Mouse (Mus musculus) retina, postnatal 1 day (tissue): ENCODE measurements at regions not wholly inside any gene's neighbourhood (a gene's known extent, or its start where the extent isn't known, plus 50 kb on each side); places are given as distances from the start of the nearest gene placed in this dataset.
"Not testable (repeated sequence)": the region's sequence is repeated elsewhere in the genome, so short reads cannot be mapped to it uniquely, and the experiment has no call there.

ENCODE experiments used
- DNase-seq: peaks from one replicate; pipeline ENCODE4 v3.0.0-alpha.2; 2012

DNA sequence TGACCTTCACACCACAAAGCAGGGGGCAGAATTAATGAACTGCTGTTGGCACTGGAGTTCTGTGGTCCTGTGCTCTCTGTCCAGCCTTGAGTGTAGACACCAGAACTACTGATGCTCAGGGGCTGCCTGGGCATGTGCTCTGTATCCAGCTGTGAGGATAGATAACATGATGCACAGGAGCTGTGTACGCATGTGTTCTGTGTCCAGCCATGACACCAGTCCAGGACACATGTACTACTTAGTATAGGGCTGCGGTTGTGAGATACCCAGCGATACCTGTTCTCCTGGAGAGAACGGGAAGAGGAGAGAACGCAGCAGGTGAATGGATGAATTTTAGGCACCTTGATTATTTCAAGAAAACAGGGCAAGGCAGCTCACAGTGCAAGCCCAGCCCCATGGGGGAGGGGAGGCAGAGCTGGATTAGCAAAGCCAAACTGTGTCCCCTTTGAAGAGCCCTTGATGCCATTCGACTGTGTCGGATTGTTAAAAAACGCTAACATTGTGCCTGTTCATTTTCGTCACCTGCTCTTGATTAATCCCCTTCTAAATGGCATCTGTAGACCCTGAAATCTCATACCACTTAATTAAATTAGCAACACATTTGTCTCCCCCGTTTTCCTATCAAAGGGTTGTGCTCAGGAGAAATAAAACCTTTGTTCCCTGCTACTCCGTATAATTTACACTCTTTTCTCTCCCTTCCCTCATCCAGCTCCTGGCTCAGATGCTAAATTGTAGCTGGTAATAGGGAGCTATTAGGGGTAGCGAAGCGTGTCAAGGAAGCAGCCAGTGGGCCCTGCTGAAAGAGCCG is 218.8 kb upstream of the Irx4 start:
- DNase-seq = peak; percentile 47

DNA sequence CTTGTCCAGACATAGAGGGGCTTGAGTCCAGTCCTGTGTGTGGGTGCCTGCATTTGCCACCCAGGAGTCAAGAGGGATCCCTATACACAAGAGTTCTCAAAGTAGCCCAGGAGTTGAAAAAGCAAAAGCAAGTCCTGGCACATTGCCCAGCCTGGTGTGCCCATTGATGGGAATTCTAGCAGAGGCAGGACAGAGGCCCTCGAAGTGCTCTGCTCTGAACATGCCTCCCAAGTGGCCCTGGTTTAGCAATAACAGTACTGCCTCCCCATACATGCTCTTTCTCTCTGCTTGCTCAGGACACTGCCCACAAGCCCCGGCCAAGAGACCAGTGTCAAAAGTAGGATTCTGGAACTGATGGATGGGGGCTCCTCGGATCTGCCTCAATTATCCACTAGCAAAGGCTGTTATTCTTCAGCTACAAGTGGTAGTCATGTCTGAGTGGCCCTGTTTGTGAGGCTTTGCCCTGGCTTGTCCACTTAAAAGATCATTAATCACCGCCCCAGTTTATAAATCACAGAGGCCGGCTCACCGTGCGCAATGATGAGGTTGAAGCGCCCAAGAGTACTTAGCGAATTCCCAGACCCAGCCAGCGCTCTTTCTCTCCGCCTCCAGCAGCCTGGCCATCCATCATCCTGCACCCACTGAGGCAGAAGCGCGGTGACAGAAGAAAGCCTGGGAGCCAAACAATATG is 190.3 kb upstream of the Irx4 start:
- peak; percentile 42 for DNase-seq

DNA sequence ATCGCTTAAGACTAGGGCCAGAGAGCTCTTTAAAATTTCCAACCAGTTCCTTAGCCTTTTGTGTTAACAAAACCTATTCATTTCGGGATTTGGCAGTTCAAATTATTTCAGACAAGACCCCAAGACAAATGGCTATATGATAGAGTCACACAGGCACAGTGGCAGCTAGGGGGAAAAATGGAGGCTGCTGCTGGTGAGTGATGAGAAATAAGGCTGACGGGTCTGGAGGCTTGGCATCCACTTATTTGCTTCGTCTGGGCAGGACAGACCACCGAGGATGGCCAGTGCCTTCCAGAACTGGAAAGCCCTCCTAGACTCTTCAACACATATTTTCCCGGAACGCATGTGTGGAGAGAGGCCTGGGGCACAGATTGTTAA is 189.8 kb upstream of the Irx4 start:
- peak; percentile 2 for DNase-seq

DNA sequence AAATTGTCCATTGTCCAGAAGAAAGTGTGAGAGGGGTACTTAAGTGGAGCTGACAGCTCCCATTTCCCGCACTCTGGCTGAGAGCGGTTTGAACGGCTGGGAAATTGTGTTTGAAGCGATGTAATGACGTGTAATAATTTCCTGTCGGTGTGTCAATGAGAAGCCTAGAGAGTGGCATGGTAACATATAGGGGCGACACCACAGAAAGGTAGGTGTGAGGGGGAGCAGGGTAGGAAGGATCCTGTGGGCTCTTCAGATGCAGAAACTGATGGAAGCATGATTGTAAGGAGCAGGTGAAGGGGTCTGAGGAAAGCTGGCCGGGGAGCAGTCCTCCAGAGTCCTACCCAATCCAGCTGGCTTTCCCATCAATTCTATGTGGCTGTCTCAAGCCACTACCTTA is 189.2 kb upstream of the Irx4 start:
- peak; percentile 13 for DNase-seq

DNA sequence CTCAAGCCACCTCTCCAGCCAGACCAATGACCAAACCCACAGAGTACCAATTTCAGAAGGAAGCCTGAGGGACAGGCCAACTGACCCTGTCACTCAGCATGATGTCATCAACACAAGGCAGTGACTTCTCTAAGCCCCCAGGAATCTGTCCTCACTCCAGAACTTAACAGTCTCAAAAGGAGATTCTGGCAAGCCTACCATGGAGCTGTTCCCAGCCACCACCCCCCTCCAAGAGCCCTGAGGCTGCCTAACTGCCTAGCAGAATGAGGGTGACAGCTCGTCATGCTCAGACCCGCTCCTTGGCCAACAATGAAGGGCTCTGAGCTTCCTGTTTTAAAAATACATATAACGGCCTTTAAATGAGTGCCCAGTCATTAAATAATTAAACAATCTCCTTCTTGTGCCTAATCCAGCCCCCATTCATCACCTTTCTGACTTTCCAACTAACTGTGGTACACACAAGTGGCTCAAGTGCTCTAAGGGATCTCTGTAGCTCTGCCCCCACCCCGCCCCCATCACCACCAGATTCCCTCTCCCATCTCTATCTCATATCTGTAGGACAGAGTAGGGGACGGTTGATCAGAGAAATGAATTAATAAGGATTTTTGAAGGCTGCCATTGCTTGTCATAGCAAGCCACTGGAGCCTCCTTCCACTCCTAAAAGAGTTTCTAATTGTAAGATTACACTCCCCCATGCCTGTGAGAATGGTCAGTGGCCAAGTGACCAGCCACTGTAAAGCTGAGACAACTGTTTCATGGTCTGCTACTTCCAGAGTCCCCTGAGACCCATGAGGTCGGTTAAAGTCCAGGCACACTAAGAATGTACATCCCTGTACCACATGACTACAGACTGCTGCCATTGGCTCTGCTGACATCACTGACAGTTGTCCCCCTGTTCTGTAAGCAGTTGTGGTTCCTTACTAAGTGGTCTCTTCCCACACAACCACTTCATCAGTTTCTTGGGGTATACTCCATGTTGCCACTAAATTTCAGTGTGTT is 188.1 kb upstream of the Irx4 start:
- peak; percentile 23 for DNase-seq

DNA sequence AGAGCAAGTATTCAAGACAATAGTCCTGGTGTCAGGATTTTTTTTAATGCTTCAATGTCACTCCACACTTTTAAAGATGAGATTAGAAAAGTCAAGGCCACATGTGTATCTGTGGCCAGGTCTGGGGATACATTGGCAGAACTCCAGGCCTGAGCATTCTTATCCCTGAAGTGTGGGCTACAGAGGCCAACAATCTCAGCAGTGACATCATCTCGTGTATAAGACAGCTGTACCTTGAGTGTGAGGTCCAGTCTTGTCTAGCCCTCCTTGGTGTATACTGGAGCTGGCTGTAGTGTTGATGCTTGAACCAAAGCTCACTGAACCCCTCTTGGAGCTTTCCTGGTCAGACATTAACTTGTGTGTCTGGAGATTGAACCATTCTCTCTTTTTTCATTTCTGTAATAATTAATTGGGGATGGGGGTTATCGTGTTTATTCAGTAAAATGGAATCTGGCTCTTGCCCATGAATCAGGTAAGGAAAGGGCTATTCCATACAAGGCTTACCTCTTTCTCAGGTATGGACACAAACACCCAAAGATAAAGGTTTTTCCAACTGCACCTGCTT is 182.3 kb upstream of the Irx4 start:
- no peak for DNase-seq

DNA sequence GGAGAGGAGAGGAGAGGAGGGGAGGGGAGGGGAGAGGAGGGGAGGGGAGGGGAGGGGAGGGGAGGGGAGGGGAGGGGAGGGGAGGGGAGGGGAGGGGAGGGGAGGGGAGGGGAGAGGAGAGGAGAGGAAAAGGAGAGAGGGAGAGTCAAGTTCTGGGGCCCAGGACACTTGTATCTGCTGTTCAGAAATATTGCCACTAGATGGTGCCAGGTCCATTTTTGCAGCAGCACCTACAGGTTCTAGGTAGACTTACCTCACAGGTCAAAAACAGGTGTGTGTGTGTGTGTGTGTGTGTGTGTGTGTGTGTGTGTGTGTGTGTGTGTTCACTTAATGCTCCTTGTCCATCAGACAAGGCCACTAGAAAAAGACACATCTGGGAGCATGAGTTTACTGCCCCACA is 172.5 kb upstream of the Irx4 start:
- not testable (repeated sequence) for DNase-seq

DNA sequence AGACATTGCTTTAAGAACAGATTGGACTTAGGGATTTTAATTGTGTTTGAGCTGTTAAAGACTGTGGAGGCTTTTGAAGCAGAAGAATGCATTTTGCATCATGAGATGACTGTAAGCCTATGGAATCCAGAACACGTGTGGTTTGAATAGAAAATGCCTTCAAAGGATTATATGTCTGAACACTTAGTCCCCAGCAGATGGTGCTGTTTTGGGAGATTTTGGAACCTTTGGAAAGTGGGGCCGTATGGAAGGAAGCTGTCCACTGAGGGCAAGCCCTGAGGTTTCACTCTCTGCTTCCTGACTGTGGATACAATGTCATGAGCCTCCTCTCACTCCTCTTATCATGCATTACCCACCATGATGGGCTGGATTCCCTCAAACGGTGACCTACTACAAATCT is 168.4 kb upstream of the Irx4 start:
- peak; percentile 9 for DNase-seq

DNA sequence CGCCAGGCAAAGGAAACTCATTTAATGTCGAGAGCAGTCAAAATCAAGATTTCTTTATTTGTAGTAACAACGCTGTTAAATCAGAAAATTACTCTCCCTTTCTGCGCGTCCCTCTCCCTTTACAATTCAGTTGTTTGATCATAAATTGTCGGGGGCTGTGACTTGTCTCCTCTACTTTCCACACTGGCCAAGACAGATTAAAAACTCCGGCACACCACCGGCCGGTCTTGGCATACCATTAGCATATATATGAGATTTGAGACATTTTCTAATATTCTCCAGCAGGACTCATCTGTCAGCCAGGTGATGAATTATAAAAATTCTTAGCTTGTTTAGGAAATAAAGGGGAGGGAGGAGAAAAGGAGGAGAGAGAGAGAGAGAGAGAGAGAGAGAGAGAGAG is 162.8 kb upstream of the Irx4 start:
- no peak for DNase-seq

DNA sequence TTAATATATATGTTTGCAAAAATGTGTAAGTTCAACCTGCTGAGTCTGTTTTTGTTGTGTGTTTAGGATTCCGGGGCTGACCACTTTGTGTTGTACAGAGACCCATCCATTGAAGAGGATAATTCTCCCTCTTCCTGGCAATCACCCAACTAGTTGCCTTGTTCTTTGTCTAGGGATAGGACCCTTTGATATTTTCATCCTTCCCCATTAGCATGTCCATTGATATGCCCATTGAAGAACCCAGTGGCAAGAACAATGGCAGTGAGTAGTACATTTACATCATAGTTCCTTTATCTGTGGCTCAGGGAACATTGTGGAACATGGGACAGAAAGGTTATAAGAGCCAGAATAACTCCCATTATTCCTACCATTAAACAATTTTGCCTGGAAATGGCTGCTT is 160.9 kb upstream of the Irx4 start:
- DNase-seq = no peak

DNA sequence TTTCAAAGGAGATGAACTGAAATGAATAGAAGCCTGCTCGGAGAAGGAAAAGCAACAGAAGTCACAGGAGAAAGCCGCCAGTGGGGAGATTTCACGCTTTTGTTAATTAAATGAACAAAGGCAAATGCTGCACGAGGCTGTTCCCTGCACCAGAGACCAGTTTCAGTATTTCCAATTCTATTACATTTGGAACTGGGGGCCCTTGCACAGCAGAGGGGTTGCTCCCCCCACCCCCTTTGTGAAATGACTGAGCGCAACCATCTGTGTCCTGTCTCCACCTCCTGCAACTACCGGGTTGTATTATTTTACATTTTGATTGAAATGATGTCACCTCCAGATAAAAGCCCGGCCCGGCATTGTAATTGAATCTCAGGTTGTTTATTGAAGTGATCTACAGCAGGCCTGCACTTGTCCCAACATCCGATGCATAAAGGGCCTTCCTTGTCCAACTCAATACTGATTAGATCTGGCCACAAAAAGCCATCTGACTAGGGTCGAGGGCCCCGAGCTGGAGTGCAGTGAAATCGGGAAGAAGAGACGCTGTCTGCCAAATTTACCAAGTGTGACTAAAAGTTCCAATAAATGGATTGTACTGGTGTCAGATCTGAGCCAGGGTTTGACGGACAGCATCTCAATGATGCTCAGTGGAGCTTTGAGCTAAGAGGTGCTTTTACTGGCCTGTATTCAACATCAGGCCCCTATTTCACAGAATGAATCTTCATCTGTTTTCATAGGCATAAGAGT is 152.9 kb upstream of the Irx4 start:
- DNase-seq = no peak

DNA sequence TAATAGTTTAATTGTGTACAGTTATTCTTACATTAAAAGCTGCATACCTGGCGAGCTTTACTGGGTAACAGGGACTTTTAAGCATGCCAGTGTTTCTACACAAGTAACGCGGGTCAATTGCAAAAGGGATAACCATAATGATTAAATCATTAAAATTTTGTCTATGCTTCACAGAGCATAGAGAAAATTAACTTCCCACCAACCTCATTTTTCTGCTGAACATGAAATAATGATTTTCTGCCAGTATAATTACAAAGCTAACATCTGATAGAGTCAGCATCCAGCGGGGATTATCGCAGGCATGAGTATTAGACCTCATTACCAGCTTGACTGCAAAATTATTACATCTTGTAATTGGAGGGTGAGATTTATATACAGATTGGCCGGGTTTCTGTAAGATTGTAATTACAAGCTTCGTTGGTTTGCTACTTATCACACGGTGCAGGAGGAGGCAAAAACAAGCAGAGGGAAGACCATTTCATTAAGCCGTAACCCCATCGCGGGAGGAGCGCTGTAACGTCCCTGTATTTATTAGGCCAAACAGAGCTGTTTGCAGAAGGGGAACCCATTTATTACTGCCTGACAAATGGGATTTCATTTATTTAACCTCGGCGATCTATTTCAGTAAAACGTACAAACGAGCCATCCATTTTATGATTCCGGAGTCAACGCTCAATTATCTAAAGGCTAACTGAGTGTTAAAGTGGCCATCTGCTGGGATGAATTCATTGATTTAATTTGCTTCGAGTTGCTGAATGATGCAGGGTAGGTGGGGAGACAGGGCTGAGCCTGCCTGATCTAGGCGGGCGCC is 143.3 kb upstream of the Irx4 start:
- peak; percentile 77 for DNase-seq

DNA sequence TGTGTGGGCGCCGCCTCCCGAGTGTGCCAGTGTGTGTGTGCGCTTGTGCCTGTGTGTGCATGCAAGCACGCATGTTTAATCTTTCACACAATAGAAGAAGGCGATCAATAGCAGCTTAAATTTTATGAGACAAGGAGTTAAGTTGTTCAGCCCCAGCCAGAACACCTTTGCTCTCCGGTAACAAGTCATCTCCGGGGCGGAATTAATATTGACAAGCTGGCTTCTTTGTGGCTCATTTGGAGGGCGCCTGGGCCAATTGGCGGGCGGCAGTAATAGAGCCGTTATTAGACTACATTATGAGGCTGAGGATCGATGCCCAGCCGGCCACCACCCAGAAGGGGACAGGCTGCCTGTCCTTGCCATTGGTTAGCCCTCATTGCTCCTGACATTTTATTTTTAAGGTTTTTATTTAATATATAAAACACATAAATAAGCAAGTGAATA is 142.6 kb upstream of the Irx4 start:
- no peak for DNase-seq

DNA sequence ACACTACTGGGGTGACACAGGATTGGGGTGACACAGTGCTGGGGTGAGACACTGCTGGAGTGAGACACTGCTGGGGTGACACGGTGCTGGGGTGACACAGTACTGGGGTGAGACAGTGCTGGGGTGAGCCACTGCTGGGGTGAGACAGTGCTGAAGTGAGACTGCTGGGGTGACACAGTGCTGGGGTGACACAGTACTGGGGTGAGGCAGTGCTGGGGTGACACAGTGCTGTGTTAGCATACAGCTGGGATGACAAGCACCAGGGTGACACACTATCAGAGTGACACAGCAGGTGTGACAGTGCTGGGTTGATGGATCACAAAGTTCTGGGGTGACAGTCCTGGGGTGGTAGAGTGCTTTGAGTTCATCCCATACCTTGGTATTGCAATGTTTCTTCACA is 137.3 kb upstream of the Irx4 start:
- no peak for DNase-seq

DNA sequence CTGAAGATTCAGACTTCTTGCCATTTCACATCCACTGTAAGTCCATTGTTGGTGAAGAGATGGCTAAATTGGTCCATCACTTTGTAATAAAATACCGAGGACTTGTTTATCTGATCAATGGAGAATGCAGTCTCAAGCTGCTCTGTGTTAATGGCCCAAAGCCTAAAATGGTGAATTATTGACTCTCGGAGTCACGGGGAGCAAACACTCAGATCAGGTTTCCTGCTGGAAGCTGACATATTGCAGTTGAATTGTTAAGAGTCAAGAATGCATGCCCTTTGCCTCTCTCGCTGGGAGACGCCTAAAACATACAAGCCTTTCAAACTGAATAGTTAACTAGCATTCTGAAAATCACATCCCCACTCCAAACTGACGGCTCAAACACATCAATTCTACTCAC is 129.0 kb upstream of the Irx4 start:
- DNase-seq = no peak

DNA sequence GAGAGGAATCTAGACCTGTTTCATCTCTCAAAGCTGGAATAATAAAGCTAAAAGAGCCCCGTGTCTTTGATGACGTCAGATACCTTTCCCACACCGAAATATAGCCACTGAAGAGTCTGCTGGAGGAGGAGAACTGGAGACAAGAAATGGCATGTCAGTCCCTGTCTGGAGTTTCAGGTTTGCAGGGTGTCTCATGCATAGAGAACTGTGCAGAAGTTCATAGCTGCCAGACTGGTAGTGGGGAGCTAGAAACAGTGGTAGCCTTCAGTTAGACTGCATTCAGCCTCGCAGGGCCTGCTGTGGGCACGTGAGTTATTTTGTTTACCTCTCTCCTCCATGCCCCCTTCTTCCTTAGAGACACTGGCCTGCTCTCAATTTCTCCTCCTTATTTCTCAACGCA is 127.5 kb upstream of the Irx4 start:
- DNase-seq = no peak

DNA sequence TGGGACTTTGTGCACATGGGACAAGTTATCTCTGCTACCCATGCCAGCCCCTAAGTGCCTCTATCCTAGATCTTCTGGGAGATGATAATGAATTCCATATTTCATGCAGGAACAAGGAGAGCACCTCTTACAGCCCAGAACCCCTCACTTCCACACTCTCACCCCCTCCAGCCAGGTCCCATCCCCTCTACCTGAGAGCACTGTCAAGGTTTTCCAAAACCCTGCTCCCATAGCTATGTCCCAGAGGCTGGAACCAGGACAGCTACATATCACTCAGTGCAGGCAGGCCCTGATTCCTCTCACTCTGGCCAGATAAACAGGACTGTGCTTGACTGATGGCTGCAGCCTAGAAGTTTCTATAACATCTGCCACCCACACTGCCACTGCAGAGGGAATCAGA is 125.3 kb upstream of the Irx4 start:
- no peak for DNase-seq

DNA sequence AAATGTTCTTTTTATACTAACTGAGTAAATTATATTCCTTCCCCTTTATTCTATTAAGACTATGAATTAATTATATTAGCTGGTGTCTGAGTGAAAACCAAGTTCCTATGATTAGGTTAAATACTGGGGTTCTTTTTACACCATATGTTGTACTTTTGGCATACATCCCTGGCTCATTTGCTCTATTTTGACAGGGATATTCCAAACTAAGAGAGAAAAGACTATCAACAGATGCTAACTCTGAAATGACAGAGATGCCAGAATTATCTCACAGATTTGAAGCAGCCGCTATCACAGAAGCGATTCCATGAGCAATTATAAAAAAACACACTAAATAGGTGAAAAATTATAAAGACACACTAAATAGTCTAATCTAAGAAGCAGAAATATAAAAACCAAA is 119.0 kb upstream of the Irx4 start:
- DNase-seq = no peak

DNA sequence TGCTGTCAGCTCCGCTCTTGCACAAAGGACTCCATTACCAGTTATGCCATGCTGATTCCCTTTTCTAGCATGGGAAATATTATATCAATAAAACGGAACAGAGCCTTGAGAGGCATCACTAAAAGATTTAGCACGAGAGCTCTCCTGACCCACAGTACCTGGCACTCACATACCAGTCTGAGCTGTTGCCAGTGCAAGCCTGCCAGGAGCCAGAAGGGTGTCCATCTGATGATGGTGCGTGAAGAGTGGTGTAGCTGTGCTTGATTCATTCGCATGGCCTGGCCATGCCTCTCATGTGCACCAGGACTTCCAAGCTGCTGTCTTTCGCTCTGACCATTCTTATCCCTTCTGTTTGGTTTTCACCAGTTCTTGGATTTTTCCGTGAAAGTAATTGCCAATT is 102.3 kb upstream of the Irx4 start:
- no peak for DNase-seq

DNA sequence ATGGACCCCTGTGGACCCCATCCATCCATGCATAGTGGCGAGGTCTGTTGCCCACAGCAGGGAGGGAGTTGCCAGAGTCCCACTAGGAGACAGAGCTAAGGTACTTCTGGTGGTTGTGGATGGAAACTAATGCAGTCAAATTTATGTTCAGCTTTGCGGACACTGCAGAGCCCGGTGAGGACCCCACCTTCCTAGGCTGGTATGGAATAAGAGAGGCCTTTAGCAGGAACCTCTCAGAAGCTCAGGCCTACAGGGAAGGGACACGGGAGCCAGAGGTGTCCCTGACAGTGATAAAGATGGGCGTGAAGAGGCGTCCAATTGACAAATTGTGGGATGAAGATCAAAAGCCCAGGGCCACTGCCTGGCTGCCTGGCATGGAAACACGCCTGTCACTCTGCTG is 100.8 kb upstream of the Irx4 start:
- DNase-seq = no peak

DNA sequence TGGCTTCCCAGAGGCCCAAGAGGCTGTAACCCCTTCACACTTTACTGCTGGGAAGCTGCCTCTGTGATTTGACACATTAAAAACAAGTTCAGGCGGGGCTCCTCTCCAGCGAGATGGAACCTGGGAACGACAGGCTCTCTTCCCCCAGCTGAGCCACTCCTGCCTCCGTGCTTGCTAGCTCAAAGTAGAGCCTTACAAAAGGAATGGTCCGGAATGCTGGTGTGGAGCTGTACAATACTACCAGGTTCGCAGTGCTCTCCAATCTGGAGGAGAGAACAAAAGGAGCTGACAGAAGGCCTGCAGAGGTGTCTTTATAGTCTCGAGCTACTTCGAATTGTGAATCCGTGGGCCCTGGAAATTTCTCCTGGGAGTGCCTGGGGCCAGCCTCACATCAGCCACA is 100.4 kb upstream of the Irx4 start:
- DNase-seq = no peak
